31 mouse cellular contexts compared by ENCODE assay signal in the genomic region with DNA sequence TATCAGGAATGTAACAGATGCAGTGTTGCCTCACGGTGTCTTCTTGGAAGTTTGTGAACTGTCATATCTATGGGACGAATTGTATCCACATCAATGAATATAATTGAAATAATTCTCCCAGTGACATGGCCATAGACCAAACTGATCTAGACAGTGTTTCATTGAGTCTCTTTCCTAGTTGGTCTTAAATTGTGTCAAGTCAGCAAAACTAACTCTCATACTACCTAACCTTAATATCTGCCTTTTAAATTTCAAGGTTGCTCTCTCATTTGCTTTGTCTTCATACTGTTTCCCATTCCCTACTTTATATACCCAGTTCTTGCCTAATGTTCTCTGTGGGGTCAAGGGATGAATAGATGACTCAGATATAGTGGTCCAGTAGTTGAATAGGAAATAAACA.
"Had no signal": no experiment of that assay in that cellular context is flagged by ENCODE, and none has a peak within 500 bp of the region (broad histone marks: within the 10 kb centered on the region; RNA-seq: fewer than 3 reads in every experiment).

No protein-coding gene starts in this region.

- H3K4me1 ChIP-seq: heart, embryonic 10.5 days; heart, embryonic 13.5 days; heart, embryonic 15.5 days; hindbrain, embryonic 10.5 days; hindbrain, embryonic 12.5 days; hindbrain, embryonic 13.5 days; hindbrain, embryonic 15.5 days; intestine, embryonic 15.5 days; kidney, embryonic 15.5 days had no signal

- H3K36me3 ChIP-seq: heart, embryonic 10.5 days; heart, embryonic 12.5 days; heart, embryonic 13.5 days; heart, embryonic 15.5 days; hindbrain, embryonic 10.5 days; hindbrain, embryonic 12.5 days; hindbrain, embryonic 13.5 days; hindbrain, embryonic 15.5 days; intestine, embryonic 15.5 days; kidney, embryonic 15.5 days had no signal

- H3K9me3 ChIP-seq: heart, embryonic 10.5 days; heart, embryonic 12.5 days; heart, embryonic 13.5 days; heart, embryonic 15.5 days; hindbrain, embryonic 10.5 days; hindbrain, embryonic 12.5 days; hindbrain, embryonic 13.5 days; hindbrain, embryonic 15.5 days; intestine, embryonic 15.5 days; kidney, embryonic 15.5 days had no signal

- H3K4me3 ChIP-seq: heart, embryonic 10.5 days; heart, embryonic 12.5 days; heart, embryonic 13.5 days; heart, embryonic 15.5 days; hindbrain, embryonic 10.5 days; hindbrain, embryonic 12.5 days; hindbrain, embryonic 13.5 days; hindbrain, embryonic 15.5 days; intestine, embryonic 15.5 days; kidney, embryonic 15.5 days; layer of hippocampus, adult 2 months; left cerebral cortex, adult 2 months had no signal

- DNase-seq: heart, postnatal 10 days; heart, postnatal 14 days; heart, postnatal 36 days; heart, postnatal 4 days; kidney, adult 11 months; kidney, adult 18-20 months; kidney, adult 2 months; kidney, adult 8-10 months; kidney, adult 9 months; kidney, postnatal 10 days; kidney, postnatal 14 days; kidney, postnatal 36 days; kidney, postnatal 4 days; layer of hippocampus, adult 9-11 months; layer of hippocampus, postnatal 36 days had no signal

- H3K4me2 ChIP-seq: heart, embryonic 11.5 days; heart, embryonic 12.5 days; heart, embryonic 13.5 days; heart, embryonic 15.5 days; hindbrain, embryonic 12.5 days; hindbrain, embryonic 13.5 days; hindbrain, embryonic 14.5 days; hindbrain, embryonic 15.5 days; intestine, embryonic 15.5 days; kidney, embryonic 15.5 days had no signal

- H3K27ac ChIP-seq: heart, embryonic 10.5 days; heart, embryonic 13.5 days; heart, embryonic 15.5 days; hindbrain, embryonic 10.5 days; hindbrain, embryonic 12.5 days; hindbrain, embryonic 13.5 days; hindbrain, embryonic 14.5 days; hindbrain, embryonic 15.5 days; hindbrain, postnatal 0 days; intestine, embryonic 15.5 days; kidney, embryonic 15.5 days; kidney, postnatal 0 days; layer of hippocampus, adult 2 months; left cerebral cortex, adult 2 months had no signal

- H3K27me3 ChIP-seq: heart, embryonic 12.5 days; heart, embryonic 13.5 days; heart, embryonic 15.5 days; hindbrain, embryonic 12.5 days; hindbrain, embryonic 13.5 days; hindbrain, embryonic 15.5 days; intestine, embryonic 15.5 days; kidney, embryonic 15.5 days had no signal

- H3K9ac ChIP-seq: heart, embryonic 12.5 days; heart, embryonic 13.5 days; heart, embryonic 15.5 days; hindbrain, embryonic 12.5 days; hindbrain, embryonic 13.5 days; hindbrain, embryonic 14.5 days; hindbrain, embryonic 15.5 days; intestine, embryonic 15.5 days; kidney, embryonic 15.5 days had no signal
